Mouse (Mus musculus) liver, embryonic 16.5 days (tissue): ENCODE data around the gene E130311K13Rik. TPM values are rescaled to one million over a fixed set of nuclear protein-coding genes. Genes with fewer than 3 reads are reported as not detected.
A peak's percentile ranks its signal among the peaks of the same experiment; 100 is the strongest.

Experiments
- ATAC-seq: fragments of 200-750 bp; cut with Nextera tagmentation; 2 replicates; pipeline ENCODE4 v1.8.0; 2017; ENCODE audit warnings: low read depth, mild to moderate bottlenecking, moderate number of reproducible peaks, moderate library complexity
- H3K27ac ChIP-seq: fragments of 300-500 bp; sonication (generic); 2 replicates; pipeline ENCODE4 v1.5.1; 2014; ENCODE audit warnings: mild to moderate bottlenecking, low read length
- H3K27me3 ChIP-seq: fragments of 300-500 bp; sonication (generic); 2 replicates; pipeline ENCODE4 v1.6.1; 2014; ENCODE audit warnings: low read depth, low read length, mixed read lengths; ENCODE audit not compliant: control insufficient read depth, insufficient read depth
- H3K36me3 ChIP-seq: fragments of 300-500 bp; sonication (generic); 2 replicates; pipeline ENCODE4 v1.6.1; 2014; ENCODE audit warnings: mild to moderate bottlenecking; ENCODE audit not compliant: control insufficient read depth, insufficient read depth
- H3K4me1 ChIP-seq: fragments of 300-500 bp; sonication (generic); 2 replicates; pipeline ENCODE4 v1.6.1; 2014; ENCODE audit warnings: low read depth, low read length, mixed read lengths; ENCODE audit not compliant: control insufficient read depth
- H3K4me2 ChIP-seq: fragments of 300-500 bp; sonication (generic); 2 replicates; pipeline ENCODE4 v1.6.1; 2014; ENCODE audit warnings: low read depth, low read length, mixed read lengths
- H3K4me3 ChIP-seq: fragments of 300-500 bp; sonication (generic); 2 replicates; pipeline ENCODE4 v1.5.1; 2014; ENCODE audit warnings: low read depth, mild to moderate bottlenecking, low read length
- H3K9ac ChIP-seq: fragments of 300-500 bp; sonication (generic); 2 replicates; pipeline ENCODE4 v1.6.1; 2014; ENCODE audit warnings: low read depth, low read length
- H3K9me3 ChIP-seq: fragments of 300-500 bp; sonication (generic); replicated peaks from 2 replicates; pipeline ENCODE4 v1.6.1; 2016; ENCODE audit warnings: low read length; ENCODE audit not compliant: control insufficient read depth
- WGBS: fragments of 180-500 bp; shearing (Covaris S2); extraction: QIAGEN DNeasy Blood & Tissue Kit; methylation state at CpG from one replicate; pipeline ENCODE4 v1.1.7; 2014; ENCODE audit not compliant: insufficient replicate concordance; 5-methylcytosine and 5-hydroxymethylcytosine counted together
- polyA plus RNA-seq: library from polyadenylated mRNA; unstranded; fragments of >200 nt; fragmentation: Nextera tagmentation; extraction: Ambion mirVana; gene quantifications from 2 replicates; pipeline ENCODE4 v1.2.1, GENCODE M21; 2015

The E130311K13Rik gene
- 1.9 TPM in 2 replicates for polyA plus RNA-seq

DNA sequence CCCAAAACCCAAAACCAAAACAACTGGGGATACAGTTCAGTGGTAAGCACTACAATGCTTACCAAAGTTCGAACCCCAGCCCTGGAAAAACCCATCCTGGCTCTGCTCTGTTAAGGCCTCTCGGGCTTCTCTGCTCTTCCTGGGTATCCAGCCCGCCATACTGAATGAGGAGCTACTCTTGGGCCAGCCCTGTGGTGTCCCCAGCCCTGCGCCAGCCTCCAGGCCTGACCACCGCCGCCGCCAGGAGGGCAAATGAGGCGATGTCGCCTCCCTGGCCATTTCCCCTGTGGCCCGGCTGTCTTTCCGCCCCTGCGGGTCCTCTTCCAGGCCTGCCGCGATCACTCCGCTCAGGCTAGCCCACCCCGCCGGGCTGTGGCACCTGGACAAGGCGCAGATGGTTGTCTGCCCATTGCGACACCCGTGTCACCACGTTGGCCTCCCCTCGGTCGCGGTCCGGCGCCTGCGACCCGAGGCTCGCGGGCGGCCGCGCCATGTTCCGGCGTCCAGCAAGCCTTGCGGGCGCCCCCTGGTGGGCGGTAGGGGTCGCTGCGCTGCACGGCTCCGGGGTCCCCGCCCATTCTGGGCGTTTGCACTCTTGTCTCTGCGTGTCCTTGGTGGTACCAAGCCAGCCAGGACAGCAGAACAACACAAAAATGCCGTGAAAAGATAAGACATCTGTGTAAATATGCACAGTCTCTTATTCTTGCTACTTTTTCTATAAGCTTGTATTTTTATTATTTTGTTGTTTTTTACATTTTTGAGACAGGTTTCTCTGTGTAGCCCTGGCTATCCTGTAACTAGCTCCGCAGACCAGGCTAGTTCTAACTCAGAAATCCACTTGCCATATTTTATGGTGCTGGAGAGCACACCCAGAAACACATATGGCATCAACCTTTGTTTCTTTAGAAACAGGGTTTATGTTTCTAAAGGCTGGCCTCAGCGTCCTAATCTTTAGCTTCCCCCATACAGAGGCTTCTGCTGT, at the start of gene E130311K13Rik:
Gene E130311K13Rik, minus strand, starts transcription at position 595 of the 982 bp plus-strand sequence.
- no peaks in the 10 kb centered on the region for H3K4me1 ChIP-seq
- no peaks in the 10 kb centered on the region for H3K36me3 ChIP-seq
- ATAC-seq = peak; percentile 89
- no peaks in the 10 kb centered on the region for H3K9me3 ChIP-seq
- peak within 1 kb of the TSS; percentile 73 for H3K9ac ChIP-seq
- H3K27me3 ChIP-seq = no peaks in the 10 kb centered on the region
- 5% methylated on average over 48 of the region's 48 CpGs for WGBS
- peak within 1 kb of the TSS; percentile 75 for H3K4me2 ChIP-seq
- H3K4me3 ChIP-seq = peak within 1 kb of the TSS; percentile 71
- peak within 1 kb of the TSS; percentile 41; the same call in 1 of the 2 replicates for H3K27ac ChIP-seq

DNA sequence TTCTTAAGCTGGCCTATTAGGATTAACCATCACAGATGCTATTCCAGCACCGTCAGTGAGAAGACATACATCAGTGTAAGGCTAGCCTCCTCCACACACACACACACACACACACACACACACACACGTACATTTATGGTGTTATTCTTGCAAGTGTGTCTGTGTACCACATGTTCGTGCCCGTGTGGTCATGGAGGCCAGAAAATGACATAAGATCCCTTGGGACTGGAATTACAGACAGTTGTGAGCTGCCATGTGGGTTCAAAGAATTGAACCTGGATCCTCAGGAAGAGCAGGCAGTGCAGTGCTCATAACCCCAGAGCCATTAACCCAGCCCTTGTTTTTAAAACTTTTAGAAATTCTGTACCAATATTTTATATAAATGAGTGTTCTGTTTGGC, 48.6 kb upstream of the E130311K13Rik start:
- peak overlapping the region; percentile 15; the same call in 1 of the 2 replicates for H3K9ac ChIP-seq

DNA sequence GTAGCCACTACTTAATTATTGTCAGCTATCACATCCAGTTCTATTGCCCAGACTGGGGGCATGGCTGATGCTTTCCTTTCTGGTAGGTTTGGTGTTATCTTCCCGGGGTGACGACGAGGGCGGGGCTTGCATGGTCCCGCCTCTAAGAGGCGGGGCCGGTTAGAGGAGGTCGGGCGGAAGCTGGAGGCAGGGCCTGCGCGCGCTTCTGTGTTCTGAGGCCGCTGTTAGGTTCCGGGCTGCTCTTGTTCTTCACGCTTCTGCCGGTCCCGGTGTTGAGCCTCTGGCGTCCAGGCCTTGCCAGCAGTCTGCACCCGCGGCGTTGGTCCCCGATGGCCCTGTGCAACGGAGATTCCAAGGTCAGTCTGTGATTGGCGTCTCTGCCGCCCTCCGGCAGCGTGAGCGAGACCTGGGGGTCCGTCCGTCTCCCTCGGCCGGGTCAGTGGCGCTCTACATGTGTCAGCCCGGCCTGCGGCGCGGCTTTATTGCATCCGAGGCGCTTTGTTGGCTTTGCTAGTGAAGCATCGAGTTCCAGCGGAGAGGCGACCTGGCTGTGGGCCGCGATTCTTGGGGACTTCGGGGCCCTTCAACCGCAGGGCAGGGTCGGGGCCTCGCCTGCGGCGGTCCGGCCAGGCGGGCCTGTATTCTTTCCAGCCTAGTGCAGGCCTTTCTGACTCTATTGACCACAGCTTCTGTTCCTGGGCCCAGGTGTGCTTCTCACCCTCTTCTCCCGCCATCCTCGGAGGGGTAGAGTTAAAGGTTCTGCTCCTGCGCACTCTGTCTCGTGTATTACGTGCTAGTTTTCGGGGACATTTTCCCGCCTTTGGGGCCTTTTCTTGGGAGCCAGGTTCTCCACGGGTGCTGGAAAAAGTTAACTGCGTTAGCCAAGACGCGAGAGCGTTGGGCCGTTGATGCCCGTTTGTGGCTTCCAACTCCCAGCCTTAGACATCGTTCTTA, 47.0 kb upstream of the E130311K13Rik start, which contains the start of gene Gmps:
Gene Gmps, plus strand, starts transcription at position 152 of the 954 bp plus-strand sequence.
- peak within 1 kb of the TSS; percentile 98 for H3K4me3 ChIP-seq
- no peaks in the 10 kb centered on the region for H3K9me3 ChIP-seq
- peak within 1 kb of the TSS; percentile 69 for H3K4me2 ChIP-seq
- WGBS = under 1% methylated on average over 67 of the region's 67 CpGs
- H3K27me3 ChIP-seq = no peaks in the 10 kb centered on the region
- peak; percentile 98 for ATAC-seq
- H3K4me1 ChIP-seq = peaks cover 8% of the 10 kb centered on the region
- peak within 1 kb of the TSS; percentile 88 for H3K27ac ChIP-seq
- peak within 1 kb of the TSS; percentile 98 for H3K9ac ChIP-seq
- H3K36me3 ChIP-seq = peaks cover 5% of the 10 kb centered on the region

More for the DNA sequence above, 48.6 kb upstream of the E130311K13Rik start:
- ATAC-seq = no peak
- H3K36me3 ChIP-seq = peaks cover 7% of the 10 kb centered on the region
- no peak overlapping the region for H3K27ac ChIP-seq
- peak overlapping the region; percentile 69; the same call in 1 of the 2 replicates for H3K4me2 ChIP-seq
- WGBS = 68% methylated on average over 4 of the region's 4 CpGs
- H3K4me1 ChIP-seq = peaks cover 8% of the 10 kb centered on the region
- no peaks in the 10 kb centered on the region for H3K9me3 ChIP-seq
- no peak overlapping the region for H3K4me3 ChIP-seq
- no peaks in the 10 kb centered on the region for H3K27me3 ChIP-seq

DNA sequence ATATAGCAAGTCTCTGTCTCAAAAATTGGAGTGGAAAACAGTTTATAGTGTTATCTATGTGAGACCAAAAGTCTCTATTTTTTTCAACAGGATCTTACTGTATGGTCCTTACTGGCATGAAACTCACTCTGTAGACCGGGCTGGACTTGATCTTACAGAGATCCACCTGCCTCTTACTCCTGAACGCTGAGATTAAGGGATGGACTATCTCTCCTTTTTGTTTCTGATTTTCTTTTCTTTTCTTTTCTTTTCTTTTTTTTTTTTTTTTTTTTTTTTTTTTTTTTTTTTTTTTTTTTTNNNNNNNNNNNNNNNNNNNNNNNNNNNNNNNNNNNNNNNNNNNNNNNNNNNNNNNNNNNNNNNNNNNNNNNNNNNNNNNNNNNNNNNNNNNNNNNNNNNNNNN, 36.7 kb upstream of the E130311K13Rik start:
- Histone ChIP-seq H3K4me2 (no peak overlapping the region), H3K9me3 (no peaks in the 10 kb centered on the region), H3K4me1 (peaks cover 7% of the 10 kb centered on the region; the same call in 1 of the 2 replicates), H3K27me3 (peaks cover 2% of the 10 kb centered on the region), H3K4me3 (no peak overlapping the region), H3K9ac (no peak overlapping the region), H3K27ac (no peak overlapping the region), H3K36me3 (no peaks in the 10 kb centered on the region)
- ATAC-seq = no peak
- 52% methylated on average over 2 of the region's 2 CpGs for WGBS

DNA sequence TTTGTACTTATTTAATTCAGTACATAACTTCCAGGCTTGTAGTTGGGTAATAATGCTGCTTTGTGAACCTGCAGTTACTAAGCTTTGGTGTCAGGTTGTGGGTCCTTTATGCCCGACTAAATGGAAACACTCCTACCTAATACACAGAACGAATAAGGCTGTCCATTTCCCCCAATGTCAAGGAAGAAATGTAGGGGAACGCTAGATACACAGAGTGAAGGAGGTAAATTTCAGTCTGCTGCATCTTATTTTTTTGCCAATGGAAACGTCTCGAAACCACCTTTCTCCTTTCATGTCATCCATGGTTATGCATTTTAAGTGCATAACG, 35.6 kb upstream of the E130311K13Rik start:
- no peak overlapping the region for H3K9ac ChIP-seq
- peaks cover 2% of the 10 kb centered on the region for H3K27me3 ChIP-seq
- no peaks in the 10 kb centered on the region for H3K36me3 ChIP-seq
- ATAC-seq = no peak
- H3K4me2 ChIP-seq = peak overlapping the region; percentile 67
- H3K4me3 ChIP-seq = peak overlapping the region; percentile 94
- peaks cover 7% of the 10 kb centered on the region; the same call in 1 of the 2 replicates for H3K4me1 ChIP-seq
- WGBS = 80% methylated on average over 6 of the region's 6 CpGs
- H3K27ac ChIP-seq = no peak overlapping the region; the same call in 1 of the 2 replicates
- no peaks in the 10 kb centered on the region for H3K9me3 ChIP-seq

DNA sequence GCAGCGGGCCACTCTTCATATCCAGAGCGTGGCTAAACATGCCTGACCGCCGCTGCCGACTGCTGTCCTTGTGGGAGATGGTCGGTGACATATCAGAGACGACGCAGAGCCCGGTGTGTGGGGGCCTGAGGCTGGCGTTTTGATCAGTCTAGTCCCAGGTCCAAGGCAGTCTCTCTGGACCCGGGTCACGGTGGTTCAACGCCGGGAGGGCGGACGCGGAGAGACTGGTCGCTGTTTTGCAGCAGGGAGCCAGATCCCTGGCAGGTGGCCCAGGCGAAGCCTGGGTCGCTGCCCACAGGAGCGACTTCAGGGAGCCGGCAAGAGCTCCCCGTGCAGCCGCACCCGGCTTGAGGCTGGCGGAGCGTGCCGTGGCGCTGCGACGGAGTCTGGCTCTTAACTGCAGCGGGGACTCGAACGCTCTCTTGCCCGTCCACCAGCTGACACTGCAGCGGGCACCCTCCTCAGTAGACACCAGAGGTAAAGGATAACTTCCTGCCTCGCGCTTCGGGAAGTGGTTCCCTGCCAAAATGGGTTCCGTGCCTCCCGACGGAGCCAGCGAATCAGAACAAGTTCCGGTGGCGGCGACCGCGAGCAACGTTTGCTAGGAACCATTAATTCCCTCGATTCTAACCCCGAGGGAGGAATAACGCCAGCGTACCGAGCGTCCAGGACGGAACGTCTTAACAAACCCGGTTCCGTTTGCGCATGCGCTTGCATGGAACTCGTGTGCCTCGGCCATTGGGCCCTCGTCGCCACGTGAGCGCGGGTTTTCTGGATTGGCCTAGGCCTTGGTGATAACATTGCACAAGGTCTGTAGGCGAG, 35.0 kb upstream of the E130311K13Rik start, which contains the start of gene Slc33a1:
Gene Slc33a1, minus strand, starts transcription at position 669 of the 822 bp plus-strand sequence.
- peak within 1 kb of the TSS; percentile 91 for H3K27ac ChIP-seq
- H3K4me3 ChIP-seq = peak within 1 kb of the TSS; percentile 94
- H3K4me1 ChIP-seq = peaks cover 7% of the 10 kb centered on the region; the same call in 1 of the 2 replicates
- H3K9ac ChIP-seq = peak within 1 kb of the TSS; percentile 91
- H3K9me3 ChIP-seq = no peaks in the 10 kb centered on the region
- peak; percentile 95 for ATAC-seq
- H3K27me3 ChIP-seq = peaks cover 2% of the 10 kb centered on the region
- H3K4me2 ChIP-seq = peak within 1 kb of the TSS; percentile 67
- under 1% methylated on average over 68 of the region's 69 CpGs for WGBS
- no peaks in the 10 kb centered on the region for H3K36me3 ChIP-seq

DNA sequence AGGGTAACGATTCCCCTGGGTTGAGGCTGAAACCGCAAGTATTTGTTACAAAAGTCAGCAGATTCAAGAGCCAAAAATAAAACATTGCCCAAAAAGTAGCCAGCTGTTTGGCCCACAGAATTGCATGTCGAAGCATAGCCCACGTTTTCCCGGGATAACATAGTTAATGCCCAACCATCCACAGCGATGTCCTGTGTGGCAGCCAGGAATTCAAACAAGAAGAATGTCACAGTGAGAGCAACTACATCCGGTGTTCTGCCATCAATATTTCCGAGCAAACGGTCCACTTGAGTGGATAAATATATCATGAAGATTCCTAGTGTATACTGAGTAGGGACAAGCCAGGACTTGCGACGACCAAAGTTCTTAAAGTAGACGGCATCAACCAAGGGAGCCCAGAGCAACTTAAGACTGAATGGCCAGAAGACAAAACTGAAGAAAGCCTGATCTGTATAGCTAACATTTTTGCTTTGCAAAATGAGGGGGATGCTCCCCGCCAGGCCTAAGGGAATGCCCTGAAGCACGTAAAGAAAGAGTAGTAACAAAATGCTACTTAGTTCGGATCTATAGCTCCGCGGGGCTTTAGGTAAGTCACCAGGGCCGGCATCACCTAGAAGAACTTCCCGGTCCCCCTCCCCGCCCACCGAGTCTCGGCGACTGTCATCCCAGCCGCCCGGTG, 34.3 kb upstream of the E130311K13Rik start:
- Histone ChIP-seq H3K4me2 (peak overlapping the region; percentile 67), H3K36me3 (no peaks in the 10 kb centered on the region), H3K27me3 (peaks cover under 1% of the 10 kb centered on the region), H3K9ac (peak overlapping the region; percentile 91), H3K27ac (peak overlapping the region; percentile 91), H3K4me1 (peaks cover 7% of the 10 kb centered on the region; the same call in 1 of the 2 replicates), H3K9me3 (no peaks in the 10 kb centered on the region), H3K4me3 (peak overlapping the region; percentile 94)
- ATAC-seq = no peak
- 5% methylated on average over 25 of the region's 25 CpGs for WGBS
